Mouse (Mus musculus): Measurements from ENCODE around the gene Hspa12a.
A peak's percentile ranks its signal among the peaks of the same experiment; 100 is the strongest.

- peak; percentile 94 for TF ChIP-seq CTCF (IDR thresholded peaks at IDR 0.05; ENCODE audit: low read depth, low read length)
- no peak for TF ChIP-seq POLR2A (IDR thresholded peaks at IDR 0.05; ENCODE audit: extremely low read depth, insufficient read depth, low read length)
Observed at GRCm38 (mm10) chr19:58806364-58806763, 137.1 kb downstream of the Hspa12a start.
